Mouse (Mus musculus): ENCODE results near the gene Gm20869.
"Not testable (repeated sequence)": the region's sequence is repeated elsewhere in the genome, so short reads cannot be mapped to it uniquely, and the experiment has no call there.

Gm20869 gene

GRCm38 (mm10) chrY:71469149-71469548, at the start of gene Gm20869:
Gene Gm20869 (plus strand): TSS chrY:71469449.
- not testable (repeated sequence) for DNase-seq (ENCODE audit: low spot score)

Measured in embryo, embryonic 10.5 days (tissue).